ENCODE assay signal across 23 mouse cellular contexts in the genomic region with DNA sequence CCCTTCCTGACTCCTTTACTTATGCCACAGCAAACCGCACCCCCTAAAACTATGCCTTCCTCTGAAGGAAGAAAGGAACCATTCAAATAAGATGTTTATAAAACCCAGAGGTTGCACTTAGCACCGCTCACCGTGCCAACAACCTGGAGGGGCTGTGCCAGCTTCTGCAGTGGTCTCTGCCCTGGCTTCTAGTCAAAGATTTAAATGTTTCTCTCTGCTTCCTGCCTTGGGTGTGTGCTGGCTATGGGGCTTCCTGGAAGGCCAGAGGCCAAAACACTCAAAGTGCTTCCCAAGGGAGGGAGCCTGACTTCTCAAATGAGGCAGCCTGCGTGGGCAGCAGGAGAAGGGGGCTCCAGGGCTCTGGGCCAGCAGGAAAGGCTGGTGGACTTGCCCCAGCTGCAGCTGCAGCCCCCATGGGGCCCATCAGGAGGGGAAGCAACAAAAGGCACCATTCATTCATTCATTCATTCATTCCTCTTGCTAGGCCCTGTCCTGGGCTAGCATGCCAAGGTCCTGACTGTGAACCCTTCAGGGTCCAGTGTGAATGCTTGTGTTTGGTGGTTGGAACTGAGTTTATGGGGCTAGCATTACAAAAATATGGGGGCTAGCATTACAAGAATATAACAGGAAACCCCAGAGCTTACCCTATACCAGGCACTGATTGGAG. TPM values are rescaled to one million over a fixed set of nuclear protein-coding genes. Genes with fewer than 3 reads are reported as not detected.
DNase-seq lines count a peak whose midpoint lies in the region; ATAC-seq and TF ChIP-seq lines count a peak whose summit lies in the region.
"Had no signal": no experiment of that assay in that cellular context is flagged by ENCODE, and none has a peak within 500 bp of the region (broad histone marks: within the 10 kb centered on the region; RNA-seq: fewer than 3 reads in every experiment).

No protein-coding gene starts in this region.

- H3K4me1 ChIP-seq in heart, embryonic 10.5 days = peaks cover 3% of the 10 kb centered on the region; the same call in 1 of the 2 replicates
- no peaks in the 10 kb centered on the region for H3K4me1 ChIP-seq in heart, postnatal 0 days (ENCODE audit: control insufficient read depth, insufficient read depth)
- H3K4me1 ChIP-seq in limb, embryonic 14.5 days (ENCODE audit: control insufficient read depth, insufficient read depth, low read length) = peaks cover 24% of the 10 kb centered on the region
- H3K4me1 ChIP-seq: forebrain, embryonic 12.5 days; neural tube, embryonic 12.5 days had no signal

- no peak overlapping the region for H3K9ac ChIP-seq in heart, postnatal 0 days (replicated peaks; ENCODE audit: low read depth, low read length)
- H3K9ac ChIP-seq in limb, embryonic 14.5 days (ENCODE audit: low read depth, low read length, severe bottlenecking) = no peak overlapping the region
- H3K9ac ChIP-seq: forebrain, embryonic 12.5 days; hindbrain, embryonic 13.5 days; liver, embryonic 14.5 days; lung, embryonic 15.5 days; midbrain, embryonic 15.5 days; neural tube, embryonic 12.5 days had no signal

- H3K27me3 ChIP-seq in heart, embryonic 10.5 days (ENCODE audit: insufficient read depth, poor library complexity, severe bottlenecking) = 0 out of 2 replicates have a peak, but pooled peaks cover 5% of the 10 kb centered on the region
- no peaks in the 10 kb centered on the region for H3K27me3 ChIP-seq in heart, postnatal 0 days (ENCODE audit: control insufficient read depth, insufficient read depth, low read length)
- no peaks in the 10 kb centered on the region for H3K27me3 ChIP-seq in limb, embryonic 14.5 days (ENCODE audit: control insufficient read depth, insufficient read depth, low read length)
- H3K27me3 ChIP-seq: lung, embryonic 15.5 days; midbrain, embryonic 15.5 days; neural tube, embryonic 12.5 days had no signal

- 73% methylated on average over 4 of the region's 4 CpGs for WGBS in heart, embryonic 10.5 days
- 68% methylated on average over 4 of the region's 4 CpGs for WGBS in heart, postnatal 0 days
- WGBS in limb, embryonic 14.5 days = 47% methylated on average over 4 of the region's 4 CpGs

- H3K36me3 ChIP-seq in heart, embryonic 10.5 days = no peaks in the 10 kb centered on the region
- no peaks in the 10 kb centered on the region for H3K36me3 ChIP-seq in heart, postnatal 0 days (replicated peaks; ENCODE audit: control insufficient read depth, insufficient read depth, low read length)
- H3K36me3 ChIP-seq in limb, embryonic 14.5 days (ENCODE audit: control insufficient read depth, insufficient read depth, low read length) = no peaks in the 10 kb centered on the region
- H3K36me3 ChIP-seq: forebrain, embryonic 12.5 days; hindbrain, embryonic 13.5 days; lung, embryonic 15.5 days; midbrain, embryonic 15.5 days; neural tube, embryonic 12.5 days had no signal

- TF ChIP-seq POLR2A in limb, embryonic 14.5 days (IDR thresholded peaks at IDR 0.05; ENCODE audit: borderline replicate concordance, extremely low read depth, insufficient read depth, insufficient read length) = no peak

- H3K4me2 ChIP-seq in heart, postnatal 0 days (ENCODE audit: low read depth, low read length) = no peak overlapping the region
- no peak overlapping the region for H3K4me2 ChIP-seq in limb, embryonic 14.5 days (replicated peaks; ENCODE audit: low read depth, low read length, severe bottlenecking)
- H3K4me2 ChIP-seq: forebrain, embryonic 12.5 days; hindbrain, embryonic 13.5 days; lung, embryonic 15.5 days; midbrain, embryonic 15.5 days; neural tube, embryonic 12.5 days had no signal

- ATAC-seq in heart, postnatal 0 days (ENCODE audit: insufficient read depth, low read depth) = peak; percentile 49; the same call in 1 of the 2 replicates
- ATAC-seq in limb, embryonic 14.5 days (ENCODE audit: low FRiP score, low read depth) = peak; percentile 78
- ATAC-seq: activated CD4-positive, CD25-positive, alpha-beta regulatory T cell, adult 4 months; midbrain, embryonic 15.5 days had no signal

- no peak for TF ChIP-seq CTCF in heart, postnatal 0 days (IDR thresholded peaks at IDR 0.05; ENCODE audit: low read depth)

- no peak overlapping the region for H3K27ac ChIP-seq in heart, embryonic 10.5 days
- H3K27ac ChIP-seq in heart, postnatal 0 days (ENCODE audit: low read depth) = no peak overlapping the region
- peak overlapping the region; percentile 63 for H3K27ac ChIP-seq in limb, embryonic 14.5 days (replicated peaks; ENCODE audit: low read depth, low read length)
- H3K27ac ChIP-seq: forebrain, embryonic 12.5 days; hindbrain, embryonic 13.5 days; liver, embryonic 14.5 days; lung, embryonic 15.5 days; macrophage; midbrain, embryonic 15.5 days; neural tube, embryonic 12.5 days had no signal

- H3K4me3 ChIP-seq in heart, embryonic 10.5 days = no peak overlapping the region
- H3K4me3 ChIP-seq in heart, postnatal 0 days (ENCODE audit: low read depth, low read length) = no peak overlapping the region
- H3K4me3 ChIP-seq in limb, embryonic 14.5 days (replicated peaks; ENCODE audit: low read length) = no peak overlapping the region
- H3K4me3 ChIP-seq: forebrain, embryonic 12.5 days; hindbrain, embryonic 13.5 days; lung, embryonic 15.5 days; midbrain, embryonic 15.5 days; neural tube, embryonic 12.5 days had no signal

- no peaks in the 10 kb centered on the region for H3K9me3 ChIP-seq in heart, embryonic 10.5 days
- H3K9me3 ChIP-seq in heart, postnatal 0 days (replicated peaks; ENCODE audit: control insufficient read depth, low read length) = no peaks in the 10 kb centered on the region
- H3K9me3 ChIP-seq in limb, embryonic 14.5 days (ENCODE audit: control insufficient read depth, low read length) = no peaks in the 10 kb centered on the region
- H3K9me3 ChIP-seq: forebrain, embryonic 12.5 days; hindbrain, embryonic 13.5 days; lung, embryonic 15.5 days; midbrain, embryonic 15.5 days; neural tube, embryonic 12.5 days had no signal

- peak; percentile 27 to 42 for DNase-seq in heart, adult 9 months (ENCODE audit: low spot score in 2 of 2)
- DNase-seq in heart, embryonic 10.5 days (ENCODE audit: low spot score) = no peak
- DNase-seq in fibroblast of lung, adult 2 months (ENCODE audit: low read depth) = peak; percentile 74
- DNase-seq in heart, postnatal 0 days (ENCODE audit: low spot score) = no peak
- peak; percentile 73 for DNase-seq in limb, embryonic 14.5 days (ENCODE audit: low spot score)
- DNase-seq in thymus, adult 18-20 months = no peak
- DNase-seq in adrenal gland, postnatal 36 days = no peak
- DNase-seq: adrenal gland, adult 8-10 months; cerebellum, adult 18-20 months; cerebellum, postnatal 25 days; kidney, adult 2 months; kidney, postnatal 10 days; right cerebral cortex, postnatal 25 days; spleen, adult 18-20 months; thymus, postnatal 25 days had no signal

- TF ChIP-seq EP300 in heart, postnatal 0 days (IDR thresholded peaks at IDR 0.05; ENCODE audit: low read depth) = no peak

RNA-seq across cellular contexts. Expression of gene Stk32b, which starts 8.4 kb away (rescaled TPM):
- polyA plus RNA-seq in heart, embryonic 10.5 days (2016; fragmentation: Nextera tagmentation; extraction: Ambion mirVana) = 0.30 and 0.51 TPM in 2 replicates
- total RNA-seq in heart, postnatal 0 days (2014; rRNA removed; ENCODE audit: low replicate concordance) = 0.08 and 0.27 TPM in 2 replicates
- 0.36 and 0.44 TPM in 2 replicates for polyA plus RNA-seq in heart, postnatal 0 days (2015; fragmentation: Nextera tagmentation; extraction: Ambion mirVana)
- polyA plus RNA-seq in limb, embryonic 14.5 days (2012; rRNA removed) = 18.0 and 28.2 TPM in 2 replicates
- 7.8 and 9.5 TPM in 2 replicates for polyA plus RNA-seq in limb, embryonic 14.5 days (2014; fragmentation: Nextera tagmentation; extraction: Ambion mirVana)
- total RNA-seq in adrenal gland, postnatal 36 days (2021) = under 1 TPM; 0.10 to 0.26 TPM
- polyA plus RNA-seq: activated CD4-positive, CD25-positive, alpha-beta regulatory T cell, adult 4 months; macrophage had no signal

RNA-seq across cellular contexts. Expression of gene Cytl1, which starts 10.0 kb away (rescaled TPM):
- 2.4 and 3.0 TPM in 2 replicates for polyA plus RNA-seq in heart, embryonic 10.5 days (2016; fragmentation: Nextera tagmentation; extraction: Ambion mirVana)
- total RNA-seq in heart, postnatal 0 days (2014; rRNA removed; ENCODE audit: low replicate concordance) = 19.6 and 31.8 TPM in 2 replicates
- 15.9 and 17.4 TPM in 2 replicates for polyA plus RNA-seq in heart, postnatal 0 days (2015; fragmentation: Nextera tagmentation; extraction: Ambion mirVana)
- polyA plus RNA-seq in limb, embryonic 14.5 days (2012; rRNA removed) = 195 and 243 TPM in 2 replicates
- 126 and 149 TPM in 2 replicates for polyA plus RNA-seq in limb, embryonic 14.5 days (2014; fragmentation: Nextera tagmentation; extraction: Ambion mirVana)
- total RNA-seq in adrenal gland, postnatal 36 days (2021) = 1 to 10 TPM; 2.2 to 2.3 TPM
- polyA plus RNA-seq: activated CD4-positive, CD25-positive, alpha-beta regulatory T cell, adult 4 months; macrophage had no signal

Comparison
In these comparisons a context has a peak if more than half of its experiments do, and no peak if none do; other contexts are left out.
1. DNase-seq: peak in heart, adult 9 months (2 of 2), fibroblast of lung, adult 2 months (single experiment) and limb, embryonic 14.5 days (single experiment); none in heart, embryonic 10.5 days (single experiment), heart, postnatal 0 days (single experiment), thymus, adult 18-20 months (0 of 2) and adrenal gland, postnatal 36 days (0 of 2).